Mouse (Mus musculus): ENCODE results near the gene Nif3l1. TPM values are rescaled to one million over a fixed set of nuclear protein-coding genes. Genes with fewer than 3 reads are reported as not detected.

Gene Nif3l1
- total and polyA plus RNA-seq, 3 experiments = 28.5 to 32.8 TPM; not detected in 1

GRCm38 (mm10) chr1:58397731-58398130 lies 47.2 kb upstream of the Nif3l1 start:
- H3K27me3 ChIP-seq (ENCODE audit: control insufficient read depth in 1 of 2, insufficient read depth in 2 of 2, low read length in 2 of 2) = no peaks in the 10 kb centered on the region
- no peak overlapping the region for H3K9ac ChIP-seq (ENCODE audit: control insufficient read depth, low read depth, low read length, poor library complexity, severe bottlenecking)
- no peak overlapping the region for H3K27ac ChIP-seq (ENCODE audit: control insufficient read depth, low read depth, low read length)
- TF ChIP-seq RCOR1 (IDR thresholded peaks at IDR 0.05; ENCODE audit: low read depth, low read length) = no peak
- TF ChIP-seq POLR2AphosphoS2 (IDR thresholded peaks at IDR 0.05; ENCODE audit: low read length) = no peak
- H3K36me3 ChIP-seq (ENCODE audit: control insufficient read depth in 1 of 2, insufficient read depth in 2 of 2, low read length in 2 of 2) = peaks cover 28 to 57% of the 10 kb centered on the region in 2 experiments
- no peak for DNase-seq (ENCODE audit: low read depth, low spot score)
- peaks cover 31% of the 10 kb centered on the region for H3K79me2 ChIP-seq (ENCODE audit: control insufficient read depth, insufficient read depth, low read length, poor library complexity)
- peaks cover 8 to 11% of the 10 kb centered on the region in 2 experiments for H3K4me1 ChIP-seq (ENCODE audit: control insufficient read depth in 1 of 2, insufficient read depth in 2 of 2, low read length in 2 of 2)
- no peak overlapping the region for H3K4me3 ChIP-seq (ENCODE audit: control insufficient read depth in 1 of 2, insufficient read depth in 1 of 2, low read depth in 2 of 2, low read length in 2 of 2)
- no peaks in the 10 kb centered on the region for H3K9me3 ChIP-seq (replicated peaks; ENCODE audit: insufficient read depth, low read length)

GRCm38 (mm10) chr1:58401396-58401795 lies 43.6 kb upstream of the Nif3l1 start:
- H3K9ac ChIP-seq (ENCODE audit: control insufficient read depth, low read depth, low read length, poor library complexity, severe bottlenecking) = no peak overlapping the region
- DNase-seq (ENCODE audit: low read depth, low spot score) = no peak
- H3K4me3 ChIP-seq (ENCODE audit: control insufficient read depth in 1 of 2, insufficient read depth in 1 of 2, low read depth in 2 of 2, low read length in 2 of 2) = no peak overlapping the region
- H3K79me2 ChIP-seq (ENCODE audit: control insufficient read depth, insufficient read depth, low read length, poor library complexity) = peaks cover 5% of the 10 kb centered on the region
- no peaks in the 10 kb centered on the region for H3K27me3 ChIP-seq (ENCODE audit: control insufficient read depth in 1 of 2, insufficient read depth in 2 of 2, low read length in 2 of 2)
- no peak for TF ChIP-seq SIN3A (IDR thresholded peaks at IDR 0.05; ENCODE audit: low read length)
- no peaks in the 10 kb centered on the region for H3K4me1 ChIP-seq (ENCODE audit: control insufficient read depth in 1 of 2, insufficient read depth in 2 of 2, low read length in 2 of 2)
- H3K9me3 ChIP-seq (replicated peaks; ENCODE audit: insufficient read depth, low read length) = no peaks in the 10 kb centered on the region
- peaks cover 6 to 49% of the 10 kb centered on the region in 2 experiments for H3K36me3 ChIP-seq (ENCODE audit: control insufficient read depth in 1 of 2, insufficient read depth in 2 of 2, low read length in 2 of 2)
- no peak overlapping the region for H3K27ac ChIP-seq (ENCODE audit: control insufficient read depth, low read depth, low read length)

- no peak overlapping the region for H3K4me3 ChIP-seq (ENCODE audit: control insufficient read depth in 1 of 2, insufficient read depth in 1 of 2, low read depth in 2 of 2, low read length in 2 of 2)
- no peaks in the 10 kb centered on the region for H3K79me2 ChIP-seq (ENCODE audit: control insufficient read depth, insufficient read depth, low read length, poor library complexity)
- H3K36me3 ChIP-seq (ENCODE audit: control insufficient read depth in 1 of 2, insufficient read depth in 2 of 2, low read length in 2 of 2) = peaks cover 2 to 37% of the 10 kb centered on the region in 2 experiments
- H3K27ac ChIP-seq (ENCODE audit: control insufficient read depth, low read depth, low read length) = no peak overlapping the region
- TF ChIP-seq CTCF (IDR thresholded peaks at IDR 0.05 in 2 of 3, conservative IDR thresholded peaks at IDR 0.05 in 1 of 3; ENCODE audit: control insufficient read depth in 1 of 3, insufficient read depth in 1 of 3, low read depth in 2 of 3, low read length in 3 of 3, poor library complexity in 1 of 3, severe bottlenecking in 1 of 3) = no peak
- H3K9me3 ChIP-seq (replicated peaks; ENCODE audit: insufficient read depth, low read length) = no peaks in the 10 kb centered on the region
- no peaks in the 10 kb centered on the region for H3K4me1 ChIP-seq (ENCODE audit: control insufficient read depth in 1 of 2, insufficient read depth in 2 of 2, low read length in 2 of 2)
- no peak overlapping the region for H3K9ac ChIP-seq (ENCODE audit: control insufficient read depth, low read depth, low read length, poor library complexity, severe bottlenecking)
- H3K27me3 ChIP-seq (ENCODE audit: control insufficient read depth in 1 of 2, insufficient read depth in 2 of 2, low read length in 2 of 2) = no peaks in the 10 kb centered on the region
- no peak for DNase-seq (ENCODE audit: low read depth, low spot score)
Measured at GRCm38 (mm10) chr1:58403745-58404144, 41.2 kb upstream of the Nif3l1 start.

GRCm38 (mm10) chr1:58407321-58407720 lies 37.6 kb upstream of the Nif3l1 start:
- DNase-seq (ENCODE audit: low read depth, low spot score) = no peak
- TF ChIP-seq GABPA (IDR thresholded peaks at IDR 0.05; ENCODE audit: low read depth, low read length) = no peak
- TF ChIP-seq ZKSCAN1 (IDR thresholded peaks at IDR 0.05; ENCODE audit: low read depth, low read length) = no peak
- no peak for TF ChIP-seq GATA1 (IDR thresholded peaks at IDR 0.05; ENCODE audit: low read depth, low read length)
- TF ChIP-seq MAZ (IDR thresholded peaks at IDR 0.05; ENCODE audit: low read depth, low read length) = no peak
- TF ChIP-seq E2F4 (IDR thresholded peaks at IDR 0.05; ENCODE audit: borderline replicate concordance, low read depth, low read length) = no peak
- no peak for TF ChIP-seq NELFE (IDR thresholded peaks at IDR 0.05; ENCODE audit: low read depth, low read length)
- no peak for TF ChIP-seq MYB (IDR thresholded peaks at IDR 0.05; ENCODE audit: low read depth, low read length)
- TF ChIP-seq USF1 (IDR thresholded peaks at IDR 0.05; ENCODE audit: low read depth, low read length) = no peak
- no peak for TF ChIP-seq CHD1 (IDR thresholded peaks at IDR 0.05; ENCODE audit: low read depth, low read length)
- no peak for TF ChIP-seq CHD2 (IDR thresholded peaks at IDR 0.05; ENCODE audit: low read length)
- TF ChIP-seq ZMIZ1 (IDR thresholded peaks at IDR 0.05; ENCODE audit: low read depth, low read length) = no peak
- no peaks in the 10 kb centered on the region for H3K9me3 ChIP-seq (replicated peaks; ENCODE audit: insufficient read depth, low read length)
- H3K9ac ChIP-seq (ENCODE audit: control insufficient read depth, low read depth, low read length, poor library complexity, severe bottlenecking) = no peak overlapping the region
- H3K4me1 ChIP-seq (ENCODE audit: control insufficient read depth in 1 of 2, insufficient read depth in 2 of 2, low read length in 2 of 2) = no peaks in the 10 kb centered on the region
- H3K27me3 ChIP-seq (ENCODE audit: control insufficient read depth in 1 of 2, insufficient read depth in 2 of 2, low read length in 2 of 2) = no peaks in the 10 kb centered on the region
- peaks cover 0 to 21% of the 10 kb centered on the region in 2 experiments; a peak in 2 of 4 replicates for H3K36me3 ChIP-seq (ENCODE audit: control insufficient read depth in 1 of 2, insufficient read depth in 2 of 2, low read length in 2 of 2)
- no peak overlapping the region for H3K4me3 ChIP-seq (ENCODE audit: control insufficient read depth in 1 of 2, insufficient read depth in 1 of 2, low read depth in 2 of 2, low read length in 2 of 2)
- H3K79me2 ChIP-seq (ENCODE audit: control insufficient read depth, insufficient read depth, low read length, poor library complexity) = no peaks in the 10 kb centered on the region
- no peak overlapping the region for H3K27ac ChIP-seq (ENCODE audit: control insufficient read depth, low read depth, low read length)
